Mouse (Mus musculus) C2C12 (cell line): Measurements from ENCODE around the gene Mrpl54. TPM values are rescaled to one million over a fixed set of nuclear protein-coding genes. Genes with fewer than 3 reads are reported as not detected.
"Not testable (repeated sequence)": the region's sequence is repeated elsewhere in the genome, so short reads cannot be mapped to it uniquely, and the experiment has no call there.

Source experiments
- H3K27me3 ChIP-seq: one replicate; pipeline ENCODE4 v1.6.1; 2011; ENCODE audit not compliant: control insufficient read depth, insufficient read depth, insufficient read length
- H3K36me3 ChIP-seq: one replicate; pipeline ENCODE4 v1.6.1; 2011; ENCODE audit not compliant: control insufficient read depth, insufficient read depth
- H3K4me3 ChIP-seq: one replicate; pipeline ENCODE4 v1.5.1; 2011; ENCODE audit warnings: mild to moderate bottlenecking, control low read depth; ENCODE audit not compliant: poor library complexity, insufficient read depth, severe bottlenecking
- H3K79me2 ChIP-seq: one replicate; pipeline ENCODE4 v1.6.1; 2011; ENCODE audit not compliant: control insufficient read depth, insufficient read depth
- H3K79me3 ChIP-seq: one replicate; pipeline ENCODE4 v1.6.1; 2011; ENCODE audit warnings: low read depth, control low read depth
- H3ac ChIP-seq: one replicate; pipeline ENCODE3; 2011; ENCODE audit warnings: low read depth; ENCODE audit not compliant: control insufficient read depth, insufficient read length
- CEBPB ChIP-seq: IDR thresholded peaks from one replicate; pipeline ENCODE4 v1.6.1; 2011; ENCODE audit warnings: low read depth, mild to moderate bottlenecking, control low read depth, moderate library complexity
- CTCF ChIP-seq: IDR thresholded peaks from one replicate; pipeline ENCODE4 v1.5.1; 2011; ENCODE audit not compliant: control insufficient read depth, insufficient read depth, insufficient read length
- FOSL1 ChIP-seq: IDR thresholded peaks from one replicate; pipeline ENCODE4 v1.8.0; 2011; ENCODE audit warnings: mild to moderate bottlenecking, low read length; ENCODE audit not compliant: poor library complexity, insufficient read depth, severe bottlenecking
- MAX ChIP-seq: IDR thresholded peaks from one replicate; pipeline ENCODE4 v1.6.1; 2011; ENCODE audit warnings: mild to moderate bottlenecking, control low read depth
- MYOD1 ChIP-seq: IDR thresholded peaks from one replicate; pipeline ENCODE4 v1.6.1; 2011; ENCODE audit warnings: low read depth; ENCODE audit not compliant: control insufficient read depth, insufficient read length
- MYOG ChIP-seq: IDR thresholded peaks from one replicate; pipeline ENCODE4 v1.6.1; 2011; ENCODE audit not compliant: control insufficient read depth, insufficient read length; ENCODE audit errors: extremely low read depth
- USF1 ChIP-seq: IDR thresholded peaks from one replicate; pipeline ENCODE4 v1.6.1; 2011; ENCODE audit warnings: low read depth, mild to moderate bottlenecking, control low read depth, moderate library complexity
- microRNA-seq: library from miRNA; unstranded; fragments of <30 nt; microRNA quantifications from one replicate; pipeline ENCODE4, GENCODE M21; 2019; ENCODE audit warnings: borderline microRNAs expressed
- polyA plus RNA-seq: library from polyadenylated mRNA; unstranded; fragments of >200 nt; fragmentation: generic; extraction: Trizol; gene quantifications from one replicate; pipeline ENCODE4 v1.2.1, GENCODE M21; 2012; ENCODE audit warnings: missing spikeins

Gene Mrpl54
- polyA plus RNA-seq, 1 experiment, result 174 TPM

GRCm38 (mm10) chr10:81221402-81222015 is 45.2 kb downstream of the Mrpl54 start:
- H3K4me3 ChIP-seq, result no peak overlapping the region
- TF ChIP-seq CEBPB (no peak), MYOG (no peak), USF1 (no peak), MYOD1 (no peak), CTCF (no peak), FOSL1 (no peak), MAX (no peak)
- no peaks in the 10 kb centered on the region for H3K79me3 ChIP-seq
- no peaks in the 10 kb centered on the region for H3K79me2 ChIP-seq
- no peaks in the 10 kb centered on the region for H3K36me3 ChIP-seq
- H3ac ChIP-seq, result no peak overlapping the region
- H3K27me3 ChIP-seq, result peaks cover 4% of the 10 kb centered on the region

GRCm38 (mm10) chr10:81217964-81218363 is 48.8 kb downstream of the Mrpl54 start:
- TF ChIP-seq CTCF (peak; percentile 77), USF1 (no peak)
- H3K79me2 ChIP-seq, result no peaks in the 10 kb centered on the region
- H3K79me3 ChIP-seq, result no peaks in the 10 kb centered on the region
- no peaks in the 10 kb centered on the region for H3K36me3 ChIP-seq
- no peak overlapping the region for H3ac ChIP-seq
- no peak overlapping the region for H3K4me3 ChIP-seq
- peaks cover 12% of the 10 kb centered on the region for H3K27me3 ChIP-seq

GRCm38 (mm10) chr10:81217267-81217666 is 49.5 kb downstream of the Mrpl54 start:
- peak; percentile 17 for TF ChIP-seq CTCF
- H3K4me3 ChIP-seq, H3K79me2 ChIP-seq, H3K36me3 ChIP-seq, H3ac ChIP-seq, H3K79me3 ChIP-seq: not testable (repeated sequence)
- H3K27me3 ChIP-seq, result peaks cover 12% of the 10 kb centered on the region

- Histone ChIP-seq H3K79me3 (no peaks in the 10 kb centered on the region), H3K27me3 (peaks cover 12% of the 10 kb centered on the region), H3K36me3 (no peaks in the 10 kb centered on the region), H3ac (no peak overlapping the region), H3K4me3 (no peak overlapping the region), H3K79me2 (no peaks in the 10 kb centered on the region)
- no peak for TF ChIP-seq CTCF
- no peak for TF ChIP-seq MYOG
- TF ChIP-seq USF1, result no peak
- TF ChIP-seq MAX, result no peak
- no peak for TF ChIP-seq MYOD1
- no peak for TF ChIP-seq FOSL1
These were observed 49.9 kb downstream of the Mrpl54 start for GRCm38 (mm10) chr10:81216810-81217209.

GRCm38 (mm10) chr10:81216260-81216659 is 50.5 kb downstream of the Mrpl54 start:
- Histone ChIP-seq H3ac (no peak overlapping the region), H3K79me2 (no peaks in the 10 kb centered on the region), H3K79me3 (no peaks in the 10 kb centered on the region), H3K27me3 (peaks cover 12% of the 10 kb centered on the region), H3K4me3 (no peak overlapping the region), H3K36me3 (no peaks in the 10 kb centered on the region)
- no peak for TF ChIP-seq CEBPB

Small RNA genes within 50 kb of the gene (microRNA-seq; reads per million reads assigned to microRNA genes)
- gene Mir3057, result 11.7 reads per million, percentile 61 among the genes with 10 or more reads in this experiment

Other genes starting within 250 kb of the Mrpl54 start
- gene Diras1, start 241.3 kb downstream of the Mrpl54 start, polyA plus RNA-seq, result 0.28 TPM
- gene Slc39a3, start 229.5 kb downstream of the Mrpl54 start, polyA plus RNA-seq, result 11.6 TPM
- gene Sgta, start 206.8 kb downstream of the Mrpl54 start, polyA plus RNA-seq, result 154 TPM
- gene Thop1, start 196.9 kb downstream of the Mrpl54 start, polyA plus RNA-seq, result 67.3 TPM
- gene Creb3l3, start 168.1 kb downstream of the Mrpl54 start, polyA plus RNA-seq, result 0.06 TPM
- 92.2 TPM for gene Map2k2, start 161.0 kb downstream of the Mrpl54 start, polyA plus RNA-seq
- 19.9 TPM for gene Zbtb7a, start 131.7 kb downstream of the Mrpl54 start, polyA plus RNA-seq
- 31.6 TPM for gene Pias4, start 99.0 kb downstream of the Mrpl54 start, polyA plus RNA-seq
- 2,537 TPM for gene Eef2, start 90.3 kb downstream of the Mrpl54 start, polyA plus RNA-seq
- gene Dapk3, start 83.9 kb downstream of the Mrpl54 start, polyA plus RNA-seq, result 72.8 TPM
- 0.07 TPM for gene 4930442H23Rik, start 83.1 kb downstream of the Mrpl54 start, polyA plus RNA-seq
- 0.18 TPM for gene Nmrk2, start 64.9 kb downstream of the Mrpl54 start, polyA plus RNA-seq
- gene Atcay, start 36.1 kb downstream of the Mrpl54 start, polyA plus RNA-seq, result 0.26 TPM
- 0.19 TPM for gene Zfr2, start 33.8 kb downstream of the Mrpl54 start, polyA plus RNA-seq
- 0.98 TPM for gene Matk, start 14.0 kb downstream of the Mrpl54 start, polyA plus RNA-seq
- gene Apba3, start within 50 bp of the Mrpl54 start, polyA plus RNA-seq, result 103 TPM
- gene Tjp3, start 24.6 kb upstream of the Mrpl54 start, polyA plus RNA-seq, result not detected
- gene Pip5k1c, start 26.0 kb upstream of the Mrpl54 start, polyA plus RNA-seq, result 33.3 TPM
- 48.1 TPM for gene Cactin, start 54.2 kb upstream of the Mrpl54 start, polyA plus RNA-seq
- gene Tbxa2r, start 61.8 kb upstream of the Mrpl54 start, polyA plus RNA-seq, result 0.02 TPM
- gene Gipc3, start 76.3 kb upstream of the Mrpl54 start, polyA plus RNA-seq, result 0.08 TPM
- gene Hmg20b, start 83.5 kb upstream of the Mrpl54 start, polyA plus RNA-seq, result 89.0 TPM
- 8.2 TPM for gene Mfsd12, start 90.6 kb upstream of the Mrpl54 start, polyA plus RNA-seq
- gene 4930404N11Rik, start 98.9 kb upstream of the Mrpl54 start, polyA plus RNA-seq, result 0.51 TPM
- 61.6 TPM for gene Fzr1, start 111.6 kb upstream of the Mrpl54 start, polyA plus RNA-seq
- 148 TPM for gene Dohh, start 117.5 kb upstream of the Mrpl54 start, polyA plus RNA-seq
- gene Gm48551, start 117.5 kb upstream of the Mrpl54 start, polyA plus RNA-seq, result 1.7 TPM
- gene Gm48552, start 122.1 kb upstream of the Mrpl54 start, polyA plus RNA-seq, result 0.20 TPM
- gene Smim24, start 126.1 kb upstream of the Mrpl54 start, polyA plus RNA-seq, result 0.32 TPM
- 86.7 TPM for gene Nfic, start 188.7 kb upstream of the Mrpl54 start, polyA plus RNA-seq
- 1.0 TPM for gene Celf5, start 215.8 kb upstream of the Mrpl54 start, polyA plus RNA-seq
- gene Ncln, start 229.5 kb upstream of the Mrpl54 start, polyA plus RNA-seq, result 122 TPM
- 0.02 TPM for gene S1pr4, start 233.2 kb upstream of the Mrpl54 start, polyA plus RNA-seq